Mouse (Mus musculus) liver, embryonic 14.5 days (tissue): ENCODE data around the gene Ank2. TPM values are rescaled to one million over a fixed set of nuclear protein-coding genes. Genes with fewer than 3 reads are reported as not detected.

ENCODE experiments used
- ATAC-seq: fragments of 200-750 bp; cut with Nextera tagmentation; 2 replicates; pipeline ENCODE4 v1.8.0; 2017; ENCODE audit warnings: moderate number of reproducible peaks, mild to moderate bottlenecking, moderate library complexity; ENCODE audit not compliant: insufficient read depth
- DNase-seq, 3 experiments: peaks; one replicate each; pipeline ENCODE4 v3.0.0-alpha.2; 2012 to 2013; ENCODE audit warnings: low read depth in 3 of 3, low spot score in 3 of 3
- H3K27ac ChIP-seq: fragments of 300-500 bp; sonication (generic); 2 replicates; pipeline ENCODE4 v1.5.1; 2014; ENCODE audit warnings: moderate library complexity, mild to moderate bottlenecking, control low read depth, inconsistent platforms
- H3K27me3 ChIP-seq: fragments of 300-500 bp; sonication (generic); 2 replicates; pipeline ENCODE4 v1.6.1; 2014; ENCODE audit warnings: mild to moderate bottlenecking, low read length, moderate library complexity; ENCODE audit not compliant: control insufficient read depth, insufficient read depth
- H3K36me3 ChIP-seq: fragments of 300-500 bp; sonication (generic); replicated peaks from 2 replicates; pipeline ENCODE4 v1.6.1; 2014; ENCODE audit warnings: low read depth; ENCODE audit not compliant: control insufficient read depth, insufficient read depth
- H3K4me1 ChIP-seq, 2 experiments: fragments of 200-500 bp in 1 of 2; fragments of 300-500 bp in 1 of 2; sonication (generic) in 1 of 2; replicated peaks; 2 replicates each; pipeline ENCODE4 v1.6.1; 2012 to 2014; ENCODE audit warnings: antibody characterized with exemption in 1 of 2, inconsistent platforms in 1 of 2, low read length in 1 of 2; ENCODE audit not compliant: control insufficient read depth in 2 of 2, insufficient read depth in 2 of 2
- H3K4me2 ChIP-seq: fragments of 300-500 bp; sonication (generic); 2 replicates; pipeline ENCODE4 v1.6.1; 2014; ENCODE audit warnings: low read depth, mild to moderate bottlenecking, control low read depth, moderate library complexity
- H3K4me3 ChIP-seq, 2 experiments: fragments of 200-500 bp in 1 of 2; fragments of 300-500 bp in 1 of 2; sonication (generic) in 1 of 2; 2 replicates each; pipeline ENCODE4 v1.5.1; 2012 to 2014; ENCODE audit warnings: low read depth in 2 of 2, low read length in 2 of 2, mild to moderate bottlenecking in 2 of 2, control low read depth in 1 of 2, inconsistent platforms in 1 of 2, moderate library complexity in 1 of 2; ENCODE audit not compliant: insufficient read depth in 1 of 2
- H3K9ac ChIP-seq: fragments of 300-500 bp; sonication (generic); replicated peaks from 2 replicates; pipeline ENCODE4 v1.6.1; 2014; ENCODE audit warnings: mild to moderate bottlenecking, control low read depth, moderate library complexity
- H3K9me3 ChIP-seq: fragments of 300-500 bp; sonication (generic); 2 replicates; pipeline ENCODE4 v1.6.1; 2016; ENCODE audit warnings: low read length, mixed read lengths; ENCODE audit not compliant: control insufficient read depth
- CTCF ChIP-seq: IDR thresholded peaks from 2 replicates; pipeline ENCODE4 v1.5.1; 2016; ENCODE audit warnings: antibody characterized with exemption, low read depth, control low read depth
- EP300 ChIP-seq: IDR thresholded peaks from 2 replicates; pipeline ENCODE4 v1.6.1; 2016; ENCODE audit warnings: antibody characterized with exemption, low read depth
- WGBS: fragments of 180-500 bp; shearing (Covaris S2); extraction: QIAGEN DNeasy Blood & Tissue Kit; methylation state at CpG from one replicate; pipeline ENCODE4 v1.1.7; 2014; ENCODE audit not compliant: insufficient replicate concordance; 5-methylcytosine and 5-hydroxymethylcytosine counted together
- polyA plus RNA-seq, 2 experiments: library from polyadenylated mRNA; depleted of rRNA in 1 of 2; stranded (reverse) in 1 of 2; unstranded in 1 of 2; fragments of >200 nt; fragmentation: Nextera tagmentation in 1 of 2; extraction: Ambion mirVana in 1 of 2; gene quantifications; 2 replicates each; pipeline versions ENCODE4 v1.2.1 to v1.2.3; 2012 to 2014

Gene Ank2
- polyA plus RNA-seq, 2 experiments = 4.8 to 5.2 TPM

DNA sequence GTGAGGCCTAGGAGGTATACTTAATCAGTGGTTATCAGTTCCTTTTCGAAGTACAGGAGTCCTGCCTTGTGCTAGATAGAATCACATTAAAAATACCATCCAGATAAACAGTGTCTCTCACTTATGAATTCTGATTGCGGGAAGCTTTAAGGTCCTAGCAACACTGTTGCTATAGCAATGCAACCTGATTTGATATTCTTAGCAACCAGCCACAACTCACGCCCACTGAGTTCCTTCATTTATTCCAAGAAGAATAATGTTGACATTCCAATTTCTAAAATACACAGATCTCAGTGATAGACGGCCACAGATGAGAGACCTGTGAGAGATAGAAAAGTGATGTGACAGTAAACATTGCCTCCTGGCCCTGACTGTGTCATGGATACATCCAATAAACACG lies 233.4 kb downstream of the Ank2 start:
- H3K9ac ChIP-seq = no peak overlapping the region
- no peak overlapping the region for H3K27ac ChIP-seq
- WGBS = 57% methylated on average over 5 of the region's 5 CpGs
- no peaks in the 10 kb centered on the region for H3K36me3 ChIP-seq
- no peaks in the 10 kb centered on the region for H3K27me3 ChIP-seq
- no peaks in the 10 kb centered on the region for H3K9me3 ChIP-seq
- ATAC-seq = no peak
- H3K4me1 ChIP-seq = no peaks in the 10 kb centered on the region
- no peak overlapping the region for H3K4me3 ChIP-seq
- H3K4me2 ChIP-seq = no peak overlapping the region
- no peak for DNase-seq
- no peak for TF ChIP-seq EP300
- TF ChIP-seq CTCF = no peak

DNA sequence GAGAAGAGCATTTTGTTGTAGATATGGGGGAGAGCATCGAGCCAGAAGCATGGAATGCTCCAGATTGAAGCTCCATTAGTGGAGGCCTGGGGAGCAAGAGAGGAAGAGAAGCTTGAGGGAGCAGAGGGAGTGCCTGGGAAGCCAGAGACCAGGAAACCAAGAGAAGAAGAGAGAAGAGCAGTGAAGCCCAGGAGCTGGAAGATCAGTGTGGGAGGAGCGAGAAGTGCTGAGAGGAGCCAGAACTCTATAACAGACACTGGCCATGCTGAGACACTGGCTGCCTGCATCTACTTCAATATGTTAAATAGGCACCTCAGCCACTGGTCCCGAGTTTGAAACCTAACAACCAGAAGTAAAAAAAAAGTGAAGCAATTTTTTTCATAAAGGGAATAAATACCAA lies 234.0 kb downstream of the Ank2 start:
- no peak overlapping the region for H3K9ac ChIP-seq
- DNase-seq (no peak), ATAC-seq (no peak)
- no peak overlapping the region for H3K27ac ChIP-seq
- H3K9me3 ChIP-seq = no peaks in the 10 kb centered on the region
- no peaks in the 10 kb centered on the region for H3K27me3 ChIP-seq
- H3K4me1 ChIP-seq = no peaks in the 10 kb centered on the region
- TF ChIP-seq EP300 = no peak
- TF ChIP-seq CTCF = no peak
- H3K4me3 ChIP-seq = no peak overlapping the region
- no peaks in the 10 kb centered on the region for H3K36me3 ChIP-seq
- 46% methylated on average over 3 of the region's 3 CpGs for WGBS
- H3K4me2 ChIP-seq = no peak overlapping the region

DNA sequence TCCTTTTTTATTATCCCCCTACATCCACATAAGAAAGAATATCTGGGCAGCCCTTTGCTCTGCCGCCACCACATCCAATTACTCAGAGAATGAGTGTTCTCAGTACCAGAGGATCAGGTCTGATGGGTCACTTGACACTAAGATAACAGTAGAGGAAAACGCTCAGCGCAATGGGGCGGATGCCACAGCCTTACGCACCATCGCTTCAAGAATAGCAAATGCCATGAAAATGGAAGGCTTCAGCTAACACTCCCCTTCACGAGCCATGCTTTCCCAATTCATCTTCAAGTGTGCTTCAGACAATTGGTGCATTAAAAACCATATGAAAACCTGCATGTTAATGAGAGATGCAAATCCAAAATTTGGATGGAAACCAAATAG lies 238.4 kb downstream of the Ank2 start:
- H3K4me1 ChIP-seq = no peaks in the 10 kb centered on the region
- no peak overlapping the region for H3K9ac ChIP-seq
- H3K4me3 ChIP-seq = no peak overlapping the region
- no peaks in the 10 kb centered on the region for H3K9me3 ChIP-seq
- H3K4me2 ChIP-seq = no peak overlapping the region
- 68% methylated on average over 7 of the region's 7 CpGs for WGBS
- H3K27me3 ChIP-seq = no peaks in the 10 kb centered on the region
- ATAC-seq (no peak), DNase-seq (no peak)
- no peaks in the 10 kb centered on the region for H3K36me3 ChIP-seq
- no peak overlapping the region for H3K27ac ChIP-seq
- no peak for TF ChIP-seq EP300
- no peak for TF ChIP-seq CTCF

DNA sequence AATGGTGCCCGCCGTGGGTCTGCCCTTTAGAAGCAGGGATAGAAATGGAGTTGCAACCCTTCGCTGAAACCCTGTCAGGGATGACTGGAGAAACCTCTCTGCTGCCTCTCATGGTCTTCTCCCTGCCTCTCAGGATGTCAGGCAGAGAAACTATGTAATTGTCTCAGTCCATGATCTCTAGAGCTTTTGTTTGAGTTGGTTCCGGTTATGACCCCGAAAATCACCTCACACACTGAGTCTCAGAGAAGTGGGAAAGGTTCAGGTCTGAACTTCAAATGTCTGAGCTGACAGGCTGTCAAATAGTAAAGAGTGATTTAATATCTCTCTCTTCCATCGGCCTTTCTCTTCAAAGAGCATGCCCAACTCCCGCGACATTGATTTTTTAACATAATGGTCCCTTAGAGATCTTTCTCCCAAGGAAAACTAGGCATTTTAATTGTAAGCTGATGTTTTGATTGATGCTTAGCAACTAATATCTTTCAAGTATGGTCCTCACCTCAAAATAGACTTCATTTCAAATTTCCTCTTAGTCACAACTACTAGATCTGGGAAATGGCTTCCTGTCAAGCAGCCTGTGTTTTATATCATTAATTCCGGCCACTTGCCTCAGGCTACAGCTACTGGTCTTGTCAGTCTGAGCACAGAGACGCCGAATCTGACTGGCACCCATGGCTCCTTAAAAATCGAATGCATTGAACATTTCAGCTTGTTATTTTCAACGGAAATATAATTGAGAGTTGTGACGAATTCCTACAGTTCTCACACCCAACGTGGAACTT lies 239.0 kb downstream of the Ank2 start:
- no peaks in the 10 kb centered on the region for H3K36me3 ChIP-seq
- H3K27me3 ChIP-seq = no peaks in the 10 kb centered on the region
- no peak overlapping the region for H3K4me3 ChIP-seq
- 68% methylated on average over 15 of the region's 15 CpGs for WGBS
- DNase-seq (no peak), ATAC-seq (no peak)
- H3K9ac ChIP-seq = no peak overlapping the region
- no peak overlapping the region for H3K27ac ChIP-seq
- no peaks in the 10 kb centered on the region for H3K9me3 ChIP-seq
- H3K4me2 ChIP-seq = no peak overlapping the region
- TF ChIP-seq CTCF = no peak
- no peak for TF ChIP-seq EP300
- no peaks in the 10 kb centered on the region for H3K4me1 ChIP-seq

- Histone ChIP-seq H3K4me1 (no peaks in the 10 kb centered on the region), H3K9ac (no peak overlapping the region), H3K27me3 (no peaks in the 10 kb centered on the region), H3K4me2 (no peak overlapping the region), H3K36me3 (no peaks in the 10 kb centered on the region), H3K27ac (no peak overlapping the region), H3K4me3 (no peak overlapping the region), H3K9me3 (no peaks in the 10 kb centered on the region)
- ATAC-seq (no peak), DNase-seq (no peak)
- TF ChIP-seq CTCF = no peak
- TF ChIP-seq EP300 = no peak
- 41% methylated on average over 15 of the region's 15 CpGs for WGBS
These were observed 240.6 kb downstream of the Ank2 start for GRCm38 (mm10) chr3:127258466-127259075.
